Mouse (Mus musculus) skeletal muscle tissue, adult 2 months (tissue): ENCODE results near the gene Cnksr3.

Experiments used
- DNase-seq: peaks from one replicate; pipeline ENCODE4 v3.0.0-alpha.2; 2012; ENCODE audit warnings: low read depth, low spot score

Gene Cnksr3

GRCm38 (mm10) chr10:7211696-7212482, at the start of gene Cnksr3:
TSS of gene Cnksr3 (minus strand) at chr10:7212237.
- DNase-seq = peak; percentile 88

- no peak for DNase-seq
These were observed 48.4 kb upstream of the Cnksr3 start for GRCm38 (mm10) chr10:7260166-7261108.

DNA sequence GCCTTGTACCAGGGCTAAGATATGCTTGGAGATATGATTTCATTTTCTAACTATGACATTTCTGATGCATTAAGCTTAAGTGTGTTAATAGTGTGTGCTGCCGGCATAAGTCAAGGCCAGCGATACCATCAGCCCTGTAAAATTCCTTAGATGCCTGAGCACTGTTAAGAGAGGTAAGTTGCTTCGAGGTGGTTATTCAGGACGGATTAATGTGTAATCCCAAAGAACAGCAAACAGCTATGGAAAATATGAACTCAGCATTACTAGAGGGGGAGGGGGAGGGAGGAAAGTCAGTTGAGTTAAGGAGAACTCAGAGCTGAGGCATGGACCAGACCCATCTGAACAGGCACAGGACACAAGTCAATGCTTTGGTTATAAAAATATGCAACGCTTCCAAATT, 46.6 kb upstream of the Cnksr3 start:
- DNase-seq = no peak

DNA sequence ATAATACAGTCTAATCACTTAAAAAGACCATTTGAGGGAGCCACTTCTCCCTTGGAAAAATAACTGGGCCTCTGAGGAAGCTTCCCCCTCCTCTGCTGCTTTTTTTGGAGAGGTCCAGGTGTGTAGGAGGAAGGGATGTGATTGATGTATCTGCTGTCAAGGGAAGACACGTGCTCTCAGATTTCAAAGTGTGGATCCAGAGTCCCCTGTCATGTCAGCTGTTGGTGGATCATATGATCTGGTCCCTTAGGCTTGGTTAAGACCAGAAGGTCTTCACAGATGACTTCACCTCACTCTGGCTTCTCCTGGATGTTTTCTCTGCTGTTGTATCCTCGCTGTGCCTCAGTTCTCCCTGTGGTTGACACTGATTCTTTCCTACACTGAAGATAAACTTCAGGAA, 38.4 kb upstream of the Cnksr3 start:
- DNase-seq = no peak

DNA sequence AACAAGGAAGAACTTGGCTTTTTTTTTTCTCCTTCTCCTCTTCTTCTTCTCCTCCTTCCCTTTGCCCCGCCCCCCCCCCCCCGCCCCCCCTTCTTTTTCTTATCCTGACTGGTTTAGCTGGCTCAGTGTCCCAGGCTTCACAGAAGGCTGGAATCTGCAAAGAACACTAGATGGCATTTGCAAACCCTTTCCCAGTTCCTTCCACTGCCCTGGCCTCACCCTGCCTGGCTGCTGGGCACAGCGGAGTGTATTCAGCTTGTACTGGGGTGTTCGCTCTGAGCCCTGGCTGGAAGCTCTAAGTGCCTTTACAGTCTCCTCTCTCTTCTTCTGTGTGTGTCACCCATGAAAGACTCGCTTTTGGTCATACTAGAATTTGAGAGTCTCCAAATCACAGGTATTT, 22.6 kb upstream of the Cnksr3 start:
- DNase-seq = no peak

DNA sequence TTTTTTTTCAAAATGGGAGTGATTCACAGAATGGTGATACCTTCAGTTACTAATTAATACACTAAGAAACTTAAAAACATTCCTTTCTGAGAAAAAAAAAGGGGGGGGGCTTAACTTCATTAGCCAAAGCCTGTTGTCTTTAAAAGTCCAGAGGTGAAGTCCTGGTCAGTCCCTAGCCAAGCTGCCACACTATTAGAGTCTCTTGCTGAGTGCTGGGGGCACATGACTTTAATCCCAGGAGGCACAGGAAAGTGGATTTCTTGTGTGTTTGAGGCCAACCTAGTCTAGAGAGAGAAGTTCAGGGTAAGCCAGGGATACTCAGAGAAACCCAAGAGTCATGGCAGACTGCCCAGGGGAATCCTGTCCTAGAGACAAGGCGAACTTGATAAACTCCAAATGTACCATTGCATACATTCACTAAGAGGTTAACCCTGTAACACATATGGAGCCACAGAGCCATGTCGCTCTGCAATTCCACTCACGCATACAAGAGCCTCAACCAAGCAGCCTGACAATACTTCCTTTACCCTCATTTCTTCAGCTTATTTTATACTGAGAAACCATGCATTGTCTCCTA, 5.6 kb upstream of the Cnksr3 start:
- DNase-seq = no peak

DNA sequence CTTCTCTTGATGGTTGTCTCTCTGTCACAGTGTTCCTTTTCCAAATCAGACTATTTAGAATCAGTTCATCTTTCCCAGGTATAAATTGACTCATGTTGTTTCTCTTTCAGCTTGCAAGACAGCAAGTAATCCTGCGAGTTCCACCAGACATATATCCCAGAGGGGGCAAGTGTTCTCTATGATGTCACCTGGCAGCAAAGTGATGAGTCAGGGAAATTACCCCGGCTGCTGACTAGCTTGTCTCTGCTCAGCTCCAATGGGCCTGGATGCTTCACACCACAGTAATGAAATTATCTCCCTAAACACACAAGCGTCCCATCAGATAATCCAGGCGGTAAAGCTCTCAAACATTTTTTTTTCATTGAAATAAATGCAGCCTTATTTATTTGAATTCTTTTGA, 2.7 kb upstream of the Cnksr3 start:
- DNase-seq = no peak

DNA sequence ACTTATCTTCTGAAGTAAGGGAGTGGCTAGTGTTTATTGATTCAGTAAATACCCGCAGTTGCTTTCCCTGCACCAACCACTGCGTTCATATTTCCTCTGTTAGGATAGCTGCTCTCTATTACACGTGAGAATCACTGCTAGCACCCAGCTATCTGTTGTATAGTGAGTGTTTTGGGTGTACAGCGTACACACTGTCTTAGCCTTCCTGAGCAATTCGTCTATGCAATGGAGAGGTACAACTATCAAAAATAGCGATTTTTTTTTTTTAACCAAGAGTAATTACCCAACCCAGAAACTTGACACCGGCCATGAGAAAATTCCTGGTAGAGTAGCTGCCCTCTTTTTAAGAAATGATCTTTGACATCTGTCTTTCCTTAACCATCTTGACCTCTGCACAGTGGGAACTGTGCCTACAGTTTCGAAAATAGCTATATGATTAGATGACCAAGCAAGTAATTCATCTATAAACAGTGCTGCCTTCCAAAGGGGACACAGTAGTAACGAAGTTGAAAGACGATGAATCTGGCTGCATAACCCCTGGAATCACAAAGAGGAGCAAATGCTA, 1.1 kb upstream of the Cnksr3 start:
- DNase-seq = peak; percentile 18

- DNase-seq = peak; percentile 46
These were observed 500 bp upstream of the Cnksr3 start for GRCm38 (mm10) chr10:7212537-7212936.

DNA sequence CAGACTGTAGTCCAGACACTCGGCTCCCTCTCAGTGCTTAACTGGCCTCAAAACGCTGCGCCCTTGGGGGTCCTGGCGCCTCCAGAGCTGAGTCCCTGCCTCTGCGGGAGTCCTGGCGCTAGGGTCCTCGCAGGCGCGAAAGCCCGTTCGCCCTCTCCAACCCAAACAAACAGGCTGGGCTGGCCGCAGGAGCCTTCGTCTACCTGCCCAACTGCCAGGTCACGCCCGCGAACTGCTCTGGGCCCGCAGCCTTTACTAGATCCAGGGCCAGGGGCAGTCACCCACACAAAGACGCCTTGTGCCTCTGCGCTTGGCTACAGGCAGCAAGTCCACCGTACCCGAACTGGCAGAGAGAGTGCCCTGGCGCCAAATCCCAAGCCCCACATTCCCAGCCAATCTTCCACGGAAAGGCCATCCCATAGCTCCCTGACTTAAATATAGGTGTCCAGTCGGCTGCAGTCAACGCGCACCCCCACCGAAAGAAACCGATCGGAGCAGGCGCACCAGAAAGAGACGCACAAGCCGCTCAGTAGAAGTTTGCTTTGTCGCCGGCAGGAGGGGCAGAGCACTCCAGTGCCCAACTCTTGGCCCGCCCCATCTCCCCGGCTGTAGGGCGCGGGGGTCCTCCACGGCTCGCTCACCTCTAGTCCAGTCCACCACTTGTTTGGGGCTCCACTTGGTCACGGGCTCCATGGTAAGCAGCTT, 894 bp downstream of the Cnksr3 start:
- DNase-seq = peak; percentile 41

GRCm38 (mm10) chr10:7209691-7210455, 2.2 kb downstream of the Cnksr3 start:
- DNase-seq = no peak

DNA sequence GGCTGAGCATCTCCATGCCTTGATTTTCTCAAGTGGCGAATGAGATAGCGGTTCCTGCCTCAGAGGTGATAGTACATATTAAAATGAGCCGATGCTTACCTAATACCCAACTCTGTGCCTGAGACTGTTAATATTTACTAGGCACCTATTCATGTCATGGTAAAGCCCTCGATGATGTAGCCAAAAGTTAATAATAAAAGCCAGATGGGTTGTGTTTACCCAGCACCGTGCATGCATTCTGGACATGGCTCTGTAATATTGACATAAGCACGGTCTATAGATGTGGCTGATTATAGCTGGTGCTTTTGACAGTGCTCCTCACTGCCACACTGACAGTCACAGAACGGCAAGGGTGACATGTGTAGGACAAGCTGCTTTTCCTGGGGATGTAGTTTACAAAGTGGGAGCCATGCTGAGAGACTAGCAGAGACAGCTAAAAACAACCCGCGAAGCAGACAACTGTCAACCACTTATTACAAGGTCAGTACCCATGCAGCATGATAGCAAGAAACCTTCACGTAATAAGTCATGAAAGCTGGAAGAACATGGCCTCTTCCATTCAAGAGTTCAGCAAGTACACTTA, 3.1 kb downstream of the Cnksr3 start:
- DNase-seq = no peak

DNA sequence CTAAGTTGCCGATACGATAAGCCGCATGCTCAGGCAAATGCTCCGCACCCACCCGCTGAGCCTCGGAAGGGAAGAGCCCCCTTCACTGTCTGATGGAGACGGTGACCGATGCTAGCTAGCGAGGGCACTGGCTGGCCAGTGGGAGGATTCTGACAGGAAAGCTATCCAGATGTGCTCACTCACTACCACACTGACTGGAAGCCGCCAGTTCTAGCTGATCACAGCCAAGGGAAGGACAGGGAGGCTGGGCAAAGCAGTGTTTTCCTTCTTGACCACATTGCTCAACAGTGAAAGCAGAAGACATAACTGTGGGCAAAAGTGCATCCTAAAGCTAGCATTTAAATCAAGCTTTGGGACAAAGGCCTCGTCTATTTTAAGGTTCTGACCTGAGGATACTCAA, 4.7 kb downstream of the Cnksr3 start:
- DNase-seq = no peak

DNA sequence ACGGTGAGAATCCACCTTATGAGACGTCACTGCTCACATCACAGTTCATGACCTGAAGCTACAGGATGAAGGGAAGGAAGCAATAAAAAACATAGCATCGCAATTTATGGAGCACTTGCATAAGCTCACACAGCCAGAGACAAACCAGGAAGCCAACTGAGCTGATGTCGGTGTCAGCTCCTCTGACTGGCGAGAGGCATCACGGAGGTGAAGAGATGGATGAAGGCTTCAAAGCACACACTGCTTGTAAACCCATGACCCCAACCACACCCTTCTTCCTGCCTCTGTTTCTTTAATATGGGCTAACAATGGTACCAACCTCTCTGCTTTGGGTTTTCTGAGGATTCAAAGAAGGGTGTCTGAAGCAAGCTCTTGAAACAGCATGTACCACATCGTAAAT, 5.5 kb downstream of the Cnksr3 start:
- DNase-seq = no peak

DNA sequence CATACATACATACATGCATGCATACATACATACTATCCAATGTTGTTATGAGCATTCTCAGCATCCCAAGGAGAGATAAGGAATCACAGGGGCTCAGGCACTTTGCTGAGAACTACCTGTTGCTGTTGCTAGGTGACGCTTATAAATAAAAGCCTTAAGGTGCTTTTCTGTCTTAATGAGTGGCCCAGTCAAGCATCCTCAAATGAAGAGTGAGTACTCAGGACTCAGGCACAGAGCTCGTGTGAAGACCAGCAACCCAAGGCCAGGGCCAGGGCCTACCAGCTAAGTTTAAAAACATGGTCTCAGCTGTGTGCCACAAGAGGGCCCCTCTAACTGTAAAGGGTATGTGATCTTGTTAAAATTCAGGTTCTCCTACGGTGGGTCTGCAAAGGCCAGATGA, 6.5 kb downstream of the Cnksr3 start:
- DNase-seq = no peak

- DNase-seq = no peak
These were observed 7.1 kb downstream of the Cnksr3 start for GRCm38 (mm10) chr10:7204953-7205352.

GRCm38 (mm10) chr10:7202576-7202975, 9.5 kb downstream of the Cnksr3 start:
- no peak for DNase-seq

DNA sequence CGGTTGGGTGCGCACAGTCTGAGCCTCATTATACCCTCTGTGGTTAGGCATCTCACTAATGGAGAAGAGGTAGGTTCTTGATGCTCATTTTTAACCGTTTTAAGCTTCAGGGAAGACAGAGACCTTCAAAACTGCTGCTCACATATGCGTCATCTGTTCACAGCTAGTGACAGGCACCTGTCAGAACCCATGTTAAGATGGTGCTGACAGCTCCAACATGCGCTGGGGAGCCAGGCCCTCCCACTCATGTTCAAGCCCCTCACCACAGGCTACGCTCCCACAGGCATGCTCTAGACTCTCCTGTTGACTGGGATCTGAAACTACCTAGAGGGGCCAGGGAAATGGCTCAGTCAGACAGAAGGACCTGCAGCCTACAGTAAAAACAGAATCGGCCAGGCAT, 11.4 kb downstream of the Cnksr3 start:
- DNase-seq = no peak

DNA sequence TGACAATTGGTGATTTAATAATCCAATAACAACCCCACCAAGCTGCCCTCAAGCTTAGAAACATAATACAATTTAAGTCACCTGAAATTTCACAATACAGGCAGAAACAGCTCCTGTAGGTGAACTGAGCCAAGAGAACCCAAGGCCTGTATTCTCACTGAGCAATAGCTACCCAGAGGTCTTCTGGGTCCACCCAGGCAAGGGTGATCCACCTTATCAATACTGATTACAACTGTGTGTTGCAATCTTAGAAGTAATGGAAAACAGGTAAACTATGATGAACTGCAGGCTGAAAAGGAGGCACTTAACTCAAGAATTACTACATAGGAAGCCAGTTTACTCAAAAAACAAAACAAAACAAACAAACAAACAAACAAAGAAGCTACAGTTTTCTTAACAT, 13.8 kb downstream of the Cnksr3 start:
- DNase-seq = no peak

- DNase-seq = no peak
These were observed 14.3 kb downstream of the Cnksr3 start for GRCm38 (mm10) chr10:7197733-7198132.
